Mouse (Mus musculus): ENCODE measurements around the gene Adamts20. TPM values are rescaled to one million over a fixed set of nuclear protein-coding genes. Genes with fewer than 3 reads are reported as not detected.

The Adamts20 gene
- total and polyA plus RNA-seq, 3 experiments: 2.1 to 3.6 TPM; not detected in 1

- Histone ChIP-seq H3K4me1 (ENCODE audit: control insufficient read depth in 1 of 2, insufficient read depth in 2 of 2, low read length in 2 of 2) (no peaks in the 10 kb centered on the region), H3K9ac (ENCODE audit: control insufficient read depth, low read depth, low read length, poor library complexity, severe bottlenecking) (no peak overlapping the region), H3K4me3 (ENCODE audit: control insufficient read depth in 1 of 2, insufficient read depth in 1 of 2, low read depth in 2 of 2, low read length in 2 of 2) (no peak overlapping the region), H3K79me2 (ENCODE audit: control insufficient read depth, insufficient read depth, low read length, poor library complexity) (no peaks in the 10 kb centered on the region), H3K27ac (ENCODE audit: control insufficient read depth, low read depth, low read length) (no peak overlapping the region), H3K9me3 (replicated peaks; ENCODE audit: insufficient read depth, low read length) (no peaks in the 10 kb centered on the region), H3K36me3 (ENCODE audit: control insufficient read depth in 1 of 2, insufficient read depth in 2 of 2, low read length in 2 of 2) (no peaks in the 10 kb centered on the region), H3K27me3 (ENCODE audit: control insufficient read depth in 1 of 2, insufficient read depth in 2 of 2, low read length in 2 of 2) (no peaks in the 10 kb centered on the region)
- no peak for TF ChIP-seq KAT2A (conservative IDR thresholded peaks at IDR 0.05; ENCODE audit: low read depth, low read length)
- no peak for TF ChIP-seq ZC3H11A (IDR thresholded peaks at IDR 0.05; ENCODE audit: low read depth, low read length)
- no peak for TF ChIP-seq USF2 (IDR thresholded peaks at IDR 0.05; ENCODE audit: borderline replicate concordance in 1 of 2, insufficient read depth in 1 of 2, low read depth in 1 of 2, low read length in 2 of 2)
- TF ChIP-seq ZKSCAN1 (IDR thresholded peaks at IDR 0.05; ENCODE audit: low read depth, low read length): no peak
- no peak for TF ChIP-seq SMC3 (IDR thresholded peaks at IDR 0.05; ENCODE audit: low read depth, low read length)
- no peak for DNase-seq (ENCODE audit: low read depth, low spot score)
These were observed 244.5 kb downstream of the Adamts20 start for GRCm38 (mm10) chr15:94220686-94221085.

Other genes with a start within 250 kb of the Adamts20 start
- gene Pus7l, start 78.1 kb upstream of the Adamts20 start, total RNA-seq (2012; rRNA removed): 40.1 and 40.6 TPM in 2 replicates
- gene Pus7l, start 78.1 kb upstream of the Adamts20 start, polyA plus RNA-seq (2012; ENCODE audit: insufficient read depth in 1 of 2, insufficient read length in 2 of 2, low read depth in 1 of 2, low replicate concordance in 2 of 2, missing spikeins in 1 of 2): 10 to 100 TPM; 33.2 to 51.2 TPM
- 6.7 and 7.5 TPM in 2 replicates for gene Irak4, start 78.2 kb upstream of the Adamts20 start, total RNA-seq (2012; rRNA removed)
- gene Irak4, start 78.2 kb upstream of the Adamts20 start, polyA plus RNA-seq (2012; ENCODE audit: insufficient read depth in 1 of 2, insufficient read length in 2 of 2, low read depth in 1 of 2, low replicate concordance in 2 of 2, missing spikeins in 1 of 2): 1 to 10 TPM in 1 of 2 experiments, not detected in 1; 9.4 TPM
- gene Twf1, start 124.5 kb upstream of the Adamts20 start, total RNA-seq (2012; rRNA removed): 20.0 and 26.4 TPM in 2 replicates
- gene Twf1, start 124.5 kb upstream of the Adamts20 start, polyA plus RNA-seq (2012; ENCODE audit: insufficient read depth in 1 of 2, insufficient read length in 2 of 2, low read depth in 1 of 2, low replicate concordance in 2 of 2, missing spikeins in 1 of 2): 10 to 100 TPM; 37.1 to 64.1 TPM
- not detected in 2 replicates for gene Tmem117, start 163.8 kb upstream of the Adamts20 start, total RNA-seq (2012; rRNA removed)
- gene Tmem117, start 163.8 kb upstream of the Adamts20 start, polyA plus RNA-seq (2012; ENCODE audit: insufficient read depth in 1 of 2, insufficient read length in 2 of 2, low read depth in 1 of 2, low replicate concordance in 2 of 2, missing spikeins in 1 of 2): not detected

Data from MEL (cell line).